Comparison of ENCODE assay signal across 19 mouse cellular contexts in the genomic region with DNA sequence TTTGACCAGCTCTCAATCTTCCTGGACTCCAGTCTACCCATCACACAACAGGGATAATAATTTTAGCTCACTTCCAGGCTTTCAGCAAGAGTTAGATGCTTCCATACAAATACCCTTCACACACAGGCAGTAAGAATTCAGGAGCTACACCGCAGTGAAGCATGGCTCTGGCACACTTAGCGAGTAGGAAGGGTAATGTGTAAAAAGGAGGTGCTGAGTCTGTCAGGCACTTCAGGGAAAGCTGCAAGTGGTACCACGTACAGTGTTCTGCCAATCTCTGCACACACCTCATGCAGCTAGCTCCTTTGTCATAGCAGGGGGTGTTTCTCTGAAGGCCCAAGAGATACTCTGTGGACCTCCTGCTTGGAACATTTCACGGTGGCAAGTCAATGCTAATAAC. TPM values are rescaled to one million over a fixed set of nuclear protein-coding genes. Genes with fewer than 3 reads are reported as not detected.
"Had no signal": no experiment of that assay in that cellular context is flagged by ENCODE, and none has a peak within 500 bp of the region (broad histone marks: within the 10 kb centered on the region; RNA-seq: fewer than 3 reads in every experiment).

No protein-coding gene starts in this region.

- H3K27me3 ChIP-seq: midbrain, embryonic 12.5 days; neural tube, embryonic 13.5 days; neural tube, embryonic 15.5 days had no signal

- H3K9ac ChIP-seq: lung, embryonic 14.5 days; midbrain, embryonic 12.5 days; neural tube, embryonic 13.5 days; neural tube, embryonic 15.5 days had no signal

- ATAC-seq: midbrain, embryonic 16.5 days had no signal

- H3K4me2 ChIP-seq: lung, embryonic 14.5 days; midbrain, embryonic 12.5 days; neural tube, embryonic 13.5 days; neural tube, embryonic 15.5 days had no signal

- H3K27ac ChIP-seq: midbrain, embryonic 10.5 days; midbrain, embryonic 12.5 days; neural tube, embryonic 13.5 days; neural tube, embryonic 15.5 days had no signal

- H3K36me3 ChIP-seq: midbrain, embryonic 10.5 days; midbrain, embryonic 12.5 days; neural tube, embryonic 13.5 days; neural tube, embryonic 15.5 days had no signal

- DNase-seq: lung, adult 18-20 months; lung, embryonic 14.5 days; lung, postnatal 10 days; lung, postnatal 4 days; midbrain, embryonic 14.5 days; retina, postnatal 1 day; right cerebral cortex, postnatal 25 days; right cerebral cortex, postnatal 4 days; spleen, adult 18-20 months; thymus, adult 18-20 months; thymus, postnatal 14 days; thymus, postnatal 36 days had no signal

- H3K4me3 ChIP-seq: midbrain, embryonic 10.5 days; midbrain, embryonic 12.5 days; myocyte; neural tube, embryonic 13.5 days; neural tube, embryonic 15.5 days had no signal

- H3K9me3 ChIP-seq: midbrain, embryonic 10.5 days; midbrain, embryonic 12.5 days; neural tube, embryonic 13.5 days; neural tube, embryonic 15.5 days had no signal

RNA-seq across cellular contexts. Expression of a gene that starts 12.7 kb away (rescaled TPM):
- total RNA-seq: megakaryocyte, adult 5-6 weeks had no signal
